Mouse (Mus musculus): ENCODE measurements around the gene Cped1. TPM values are rescaled to one million over a fixed set of nuclear protein-coding genes. Genes with fewer than 3 reads are reported as not detected.

Gene Cped1
- polyA plus RNA-seq, 1 experiment from 2014 or later: 4.3 TPM

GRCm38 (mm10) chr6:22072737-22073136 is 87.0 kb downstream of the Cped1 start:
- H3K4me3 ChIP-seq (ENCODE audit: low read depth, low read length): no peak overlapping the region
- WGBS: 72% methylated on average over 4 of the region's 4 CpGs
- H3K27me3 ChIP-seq (replicated peaks; ENCODE audit: control insufficient read depth, insufficient read depth, low read length): no peaks in the 10 kb centered on the region
- no peak overlapping the region for H3K9ac ChIP-seq (ENCODE audit: low read length)
- ATAC-seq: no peak
- no peak overlapping the region for H3K4me2 ChIP-seq (ENCODE audit: low read length)
- no peaks in the 10 kb centered on the region for H3K36me3 ChIP-seq (ENCODE audit: control insufficient read depth, insufficient read depth, low read length)
- H3K4me1 ChIP-seq (ENCODE audit: control insufficient read depth, insufficient read depth, low read length): no peaks in the 10 kb centered on the region
- no peak for DNase-seq (ENCODE audit: low spot score)
- no peaks in the 10 kb centered on the region for H3K9me3 ChIP-seq (replicated peaks; ENCODE audit: control insufficient read depth, low read length)
- no peak overlapping the region for H3K27ac ChIP-seq (ENCODE audit: low read depth, low read length)

- WGBS: 95% methylated on average over 5 of the region's 5 CpGs
- DNase-seq (ENCODE audit: low spot score): no peak
- Histone ChIP-seq H3K36me3 (ENCODE audit: control insufficient read depth, insufficient read depth, low read length) (no peaks in the 10 kb centered on the region), H3K4me1 (ENCODE audit: control insufficient read depth, insufficient read depth, low read length) (no peaks in the 10 kb centered on the region), H3K27me3 (replicated peaks; ENCODE audit: control insufficient read depth, insufficient read depth, low read length) (no peaks in the 10 kb centered on the region), H3K9me3 (replicated peaks; ENCODE audit: control insufficient read depth, low read length) (no peaks in the 10 kb centered on the region), H3K4me3 (ENCODE audit: low read depth, low read length) (no peak overlapping the region), H3K9ac (ENCODE audit: low read length) (no peak overlapping the region), H3K4me2 (ENCODE audit: low read length) (no peak overlapping the region), H3K27ac (ENCODE audit: low read depth, low read length) (no peak overlapping the region)
- ATAC-seq: no peak
Measured at GRCm38 (mm10) chr6:22074232-22075083, 88.7 kb downstream of the Cped1 start.

- H3K9ac ChIP-seq (ENCODE audit: low read length): no peak overlapping the region
- no peaks in the 10 kb centered on the region for H3K9me3 ChIP-seq (replicated peaks; ENCODE audit: control insufficient read depth, low read length)
- DNase-seq (ENCODE audit: low spot score): peak; percentile 45
- WGBS: 44% methylated on average over 7 of the region's 7 CpGs
- no peak overlapping the region for H3K4me2 ChIP-seq (ENCODE audit: low read length)
- peak; percentile 74 for ATAC-seq
- H3K27me3 ChIP-seq (replicated peaks; ENCODE audit: control insufficient read depth, insufficient read depth, low read length): no peaks in the 10 kb centered on the region
- H3K27ac ChIP-seq (ENCODE audit: low read depth, low read length): no peak overlapping the region
- H3K4me3 ChIP-seq (ENCODE audit: low read depth, low read length): no peak overlapping the region
- no peaks in the 10 kb centered on the region for H3K36me3 ChIP-seq (ENCODE audit: control insufficient read depth, insufficient read depth, low read length)
- H3K4me1 ChIP-seq (ENCODE audit: control insufficient read depth, insufficient read depth, low read length): no peaks in the 10 kb centered on the region
Measured at GRCm38 (mm10) chr6:22078686-22079264, 93.1 kb downstream of the Cped1 start.

- H3K9me3 ChIP-seq (replicated peaks; ENCODE audit: control insufficient read depth, low read length): no peaks in the 10 kb centered on the region
- H3K9ac ChIP-seq (ENCODE audit: low read length): no peak overlapping the region
- no peak overlapping the region for H3K27ac ChIP-seq (ENCODE audit: low read depth, low read length)
- H3K4me1 ChIP-seq (ENCODE audit: control insufficient read depth, insufficient read depth, low read length): no peaks in the 10 kb centered on the region
- H3K4me3 ChIP-seq (ENCODE audit: low read depth, low read length): no peak overlapping the region
- no peaks in the 10 kb centered on the region for H3K27me3 ChIP-seq (replicated peaks; ENCODE audit: control insufficient read depth, insufficient read depth, low read length)
- H3K36me3 ChIP-seq (ENCODE audit: control insufficient read depth, insufficient read depth, low read length): no peaks in the 10 kb centered on the region
- H3K4me2 ChIP-seq (ENCODE audit: low read length): no peak overlapping the region
- 87% methylated on average over 5 of the region's 5 CpGs for WGBS
- DNase-seq (ENCODE audit: low spot score) (no peak), ATAC-seq (no peak)
Measured at GRCm38 (mm10) chr6:22086056-22086455, 100.3 kb downstream of the Cped1 start.

GRCm38 (mm10) chr6:22088346-22089064 is 102.8 kb downstream of the Cped1 start:
- Histone ChIP-seq H3K9ac (ENCODE audit: low read length) (no peak overlapping the region), H3K27ac (ENCODE audit: low read depth, low read length) (no peak overlapping the region), H3K9me3 (replicated peaks; ENCODE audit: control insufficient read depth, low read length) (no peaks in the 10 kb centered on the region), H3K4me1 (ENCODE audit: control insufficient read depth, insufficient read depth, low read length) (no peaks in the 10 kb centered on the region), H3K4me3 (ENCODE audit: low read depth, low read length) (no peak overlapping the region), H3K27me3 (replicated peaks; ENCODE audit: control insufficient read depth, insufficient read depth, low read length) (no peaks in the 10 kb centered on the region), H3K4me2 (ENCODE audit: low read length) (no peak overlapping the region), H3K36me3 (ENCODE audit: control insufficient read depth, insufficient read depth, low read length) (no peaks in the 10 kb centered on the region)
- DNase-seq (ENCODE audit: low spot score) (peak; percentile 64), ATAC-seq (no peak)
- 56% methylated on average over 17 of the region's 17 CpGs for WGBS

GRCm38 (mm10) chr6:22091773-22092172 is 106.1 kb downstream of the Cped1 start:
- WGBS: 90% methylated on average over 5 of the region's 5 CpGs
- no peaks in the 10 kb centered on the region for H3K27me3 ChIP-seq (replicated peaks; ENCODE audit: control insufficient read depth, insufficient read depth, low read length)
- no peaks in the 10 kb centered on the region for H3K4me1 ChIP-seq (ENCODE audit: control insufficient read depth, insufficient read depth, low read length)
- DNase-seq (ENCODE audit: low spot score) (no peak), ATAC-seq (no peak)
- no peak overlapping the region for H3K9ac ChIP-seq (ENCODE audit: low read length)
- no peaks in the 10 kb centered on the region for H3K9me3 ChIP-seq (replicated peaks; ENCODE audit: control insufficient read depth, low read length)
- no peak overlapping the region for H3K4me2 ChIP-seq (ENCODE audit: low read length)
- no peaks in the 10 kb centered on the region for H3K36me3 ChIP-seq (ENCODE audit: control insufficient read depth, insufficient read depth, low read length)
- H3K4me3 ChIP-seq (ENCODE audit: low read depth, low read length): no peak overlapping the region
- no peak overlapping the region for H3K27ac ChIP-seq (ENCODE audit: low read depth, low read length)

GRCm38 (mm10) chr6:22093792-22094191 is 108.1 kb downstream of the Cped1 start:
- no peak overlapping the region for H3K27ac ChIP-seq (ENCODE audit: low read depth, low read length)
- ATAC-seq: no peak
- no peak overlapping the region for H3K4me2 ChIP-seq (ENCODE audit: low read length)
- no peaks in the 10 kb centered on the region for H3K36me3 ChIP-seq (ENCODE audit: control insufficient read depth, insufficient read depth, low read length)
- no peak overlapping the region for H3K4me3 ChIP-seq (ENCODE audit: low read depth, low read length)
- H3K27me3 ChIP-seq (replicated peaks; ENCODE audit: control insufficient read depth, insufficient read depth, low read length): no peaks in the 10 kb centered on the region
- H3K9me3 ChIP-seq (replicated peaks; ENCODE audit: control insufficient read depth, low read length): no peaks in the 10 kb centered on the region
- DNase-seq (ENCODE audit: low spot score): no peak
- no peaks in the 10 kb centered on the region for H3K4me1 ChIP-seq (ENCODE audit: control insufficient read depth, insufficient read depth, low read length)
- WGBS: 85% methylated on average over 5 of the region's 5 CpGs
- H3K9ac ChIP-seq (ENCODE audit: low read length): no peak overlapping the region

- Histone ChIP-seq H3K27ac (ENCODE audit: low read depth, low read length) (no peak overlapping the region), H3K9ac (ENCODE audit: low read length) (no peak overlapping the region), H3K36me3 (ENCODE audit: control insufficient read depth, insufficient read depth, low read length) (no peaks in the 10 kb centered on the region), H3K9me3 (replicated peaks; ENCODE audit: control insufficient read depth, low read length) (no peaks in the 10 kb centered on the region), H3K4me2 (ENCODE audit: low read length) (no peak overlapping the region), H3K4me1 (ENCODE audit: control insufficient read depth, insufficient read depth, low read length) (no peaks in the 10 kb centered on the region), H3K4me3 (ENCODE audit: low read depth, low read length) (no peak overlapping the region), H3K27me3 (replicated peaks; ENCODE audit: control insufficient read depth, insufficient read depth, low read length) (no peaks in the 10 kb centered on the region)
- DNase-seq (ENCODE audit: low spot score) (peak; percentile 74), ATAC-seq (peak; percentile 69; the same call in 1 of the 2 replicates)
- 37% methylated on average over 2 of the region's 2 CpGs for WGBS
Measured at GRCm38 (mm10) chr6:22097709-22098108, 112.0 kb downstream of the Cped1 start.
